Mouse (Mus musculus) limb, embryonic 11.5 days (tissue): ENCODE measurements at regions not wholly inside any gene's neighbourhood (a gene's known extent, or its start where the extent isn't known, plus 50 kb on each side); places are given as distances from the start of the nearest gene placed in this dataset.

Experiments
- ATAC-seq: fragments of 200-750 bp; cut with Nextera tagmentation; 2 replicates; pipeline ENCODE4 v1.8.0; 2017; ENCODE audit warnings: low read depth; ENCODE audit not compliant: insufficient number of reproducible peaks, low FRiP score, low TSS enrichment
- DNase-seq: peaks from one replicate; pipeline ENCODE4 v3.0.0-alpha.2; 2015; ENCODE audit warnings: low spot score
- H3K27ac ChIP-seq: fragments of 300-500 bp; sonication (generic); replicated peaks from 2 replicates; pipeline ENCODE4 v1.5.1; 2014; ENCODE audit warnings: low read depth, mild to moderate bottlenecking, low read length
- H3K27me3 ChIP-seq: fragments of 300-500 bp; sonication (generic); 2 replicates; pipeline ENCODE4 v1.6.1; 2014; ENCODE audit warnings: mild to moderate bottlenecking, low read length, mixed read lengths; ENCODE audit not compliant: control insufficient read depth, insufficient read depth
- H3K36me3 ChIP-seq: fragments of 300-500 bp; sonication (generic); 2 replicates; pipeline ENCODE4 v1.6.1; 2014; ENCODE audit warnings: mild to moderate bottlenecking, low read length, moderate library complexity, mixed read lengths; ENCODE audit not compliant: control insufficient read depth, insufficient read depth
- H3K4me1 ChIP-seq: fragments of 300-500 bp; sonication (generic); 2 replicates; pipeline ENCODE4 v1.6.1; 2014; ENCODE audit warnings: low read length, mixed read lengths; ENCODE audit not compliant: control insufficient read depth, insufficient read depth
- H3K4me2 ChIP-seq: fragments of 300-500 bp; sonication (generic); 2 replicates; pipeline ENCODE4 v1.6.1; 2014; ENCODE audit warnings: low read depth, mild to moderate bottlenecking, moderate library complexity; ENCODE audit not compliant: severe bottlenecking
- H3K4me3 ChIP-seq: fragments of 300-500 bp; sonication (generic); 2 replicates; pipeline ENCODE4 v1.5.1; 2014; ENCODE audit warnings: low read depth, low read length
- H3K9ac ChIP-seq: fragments of 300-500 bp; sonication (generic); 2 replicates; pipeline ENCODE4 v1.6.1; 2014; ENCODE audit warnings: mild to moderate bottlenecking, low read length
- H3K9me3 ChIP-seq: fragments of 300-500 bp; sonication (generic); 2 replicates; pipeline ENCODE4 v1.6.1; 2016; ENCODE audit warnings: low read length; ENCODE audit not compliant: control insufficient read depth
- WGBS: fragments of 180-500 bp; shearing (Covaris S2); extraction: QIAGEN DNeasy Blood & Tissue Kit; methylation state at CpG from one replicate; pipeline ENCODE4 v1.1.7; 2014; 5-methylcytosine and 5-hydroxymethylcytosine counted together

GRCm38 (mm10) chr15:59160931-59161920, 272.1 kb downstream of the Gm49356 start:
- no peaks in the 10 kb centered on the region for H3K27me3 ChIP-seq
- H3K9ac ChIP-seq = no peak overlapping the region
- H3K9me3 ChIP-seq = no peaks in the 10 kb centered on the region
- no peaks in the 10 kb centered on the region for H3K4me1 ChIP-seq
- WGBS = 97% methylated on average over 15 of the region's 17 CpGs
- no peak overlapping the region for H3K4me2 ChIP-seq
- no peak overlapping the region for H3K27ac ChIP-seq
- no peaks in the 10 kb centered on the region for H3K36me3 ChIP-seq
- no peak overlapping the region for H3K4me3 ChIP-seq
- DNase-seq (no peak), ATAC-seq (no peak)

- no peaks in the 10 kb centered on the region for H3K4me1 ChIP-seq
- no peaks in the 10 kb centered on the region for H3K36me3 ChIP-seq
- no peak for DNase-seq
- ATAC-seq = no peak
- H3K9ac ChIP-seq = no peak overlapping the region
- no peak overlapping the region for H3K27ac ChIP-seq
- no peak overlapping the region for H3K4me3 ChIP-seq
- no peak overlapping the region for H3K4me2 ChIP-seq
- 92% methylated on average over 8 of the region's 8 CpGs for WGBS
- no peaks in the 10 kb centered on the region for H3K9me3 ChIP-seq
- H3K27me3 ChIP-seq = no peaks in the 10 kb centered on the region
Measured at GRCm38 (mm10) chr15:59167937-59168659, 279.0 kb downstream of the Gm49356 start.

- Histone ChIP-seq H3K36me3 (no peaks in the 10 kb centered on the region), H3K4me3 (no peak overlapping the region), H3K4me2 (no peak overlapping the region), H3K27me3 (no peaks in the 10 kb centered on the region), H3K4me1 (no peaks in the 10 kb centered on the region), H3K27ac (no peak overlapping the region), H3K9ac (no peak overlapping the region), H3K9me3 (no peaks in the 10 kb centered on the region)
- ATAC-seq (no peak), DNase-seq (no peak)
- 88% methylated on average over 4 of the region's 4 CpGs for WGBS
Measured at GRCm38 (mm10) chr15:59168660-59169170, 279.6 kb downstream of the Gm49356 start.

- no peak overlapping the region for H3K4me2 ChIP-seq
- H3K27ac ChIP-seq = no peak overlapping the region
- H3K4me1 ChIP-seq = no peaks in the 10 kb centered on the region
- H3K36me3 ChIP-seq = no peaks in the 10 kb centered on the region
- WGBS = 94% methylated on average over 12 of the region's 12 CpGs
- H3K27me3 ChIP-seq = no peaks in the 10 kb centered on the region
- DNase-seq (no peak), ATAC-seq (no peak)
- H3K4me3 ChIP-seq = no peak overlapping the region
- no peak overlapping the region for H3K9ac ChIP-seq
- H3K9me3 ChIP-seq = no peaks in the 10 kb centered on the region
Measured at GRCm38 (mm10) chr15:59169237-59169797, 280.2 kb downstream of the Gm49356 start.

GRCm38 (mm10) chr15:59169831-59170230, 280.7 kb downstream of the Gm49356 start:
- no peak overlapping the region for H3K9ac ChIP-seq
- no peaks in the 10 kb centered on the region for H3K27me3 ChIP-seq
- ATAC-seq (no peak), DNase-seq (no peak)
- H3K36me3 ChIP-seq = no peaks in the 10 kb centered on the region
- H3K9me3 ChIP-seq = no peaks in the 10 kb centered on the region
- H3K4me1 ChIP-seq = no peaks in the 10 kb centered on the region
- no peak overlapping the region for H3K4me2 ChIP-seq
- no peak overlapping the region for H3K27ac ChIP-seq
- 89% methylated on average over 3 of the region's 3 CpGs for WGBS
- H3K4me3 ChIP-seq = no peak overlapping the region

- ATAC-seq (no peak), DNase-seq (no peak)
- no peaks in the 10 kb centered on the region for H3K4me1 ChIP-seq
- no peak overlapping the region for H3K4me3 ChIP-seq
- no peaks in the 10 kb centered on the region for H3K27me3 ChIP-seq
- WGBS = 48% methylated on average over 6 of the region's 6 CpGs
- H3K4me2 ChIP-seq = no peak overlapping the region
- H3K36me3 ChIP-seq = no peaks in the 10 kb centered on the region
- no peak overlapping the region for H3K27ac ChIP-seq
- no peak overlapping the region for H3K9ac ChIP-seq
- H3K9me3 ChIP-seq = no peaks in the 10 kb centered on the region
Measured at GRCm38 (mm10) chr15:59171120-59171519, 282.0 kb downstream of the Gm49356 start.

GRCm38 (mm10) chr15:59173452-59174245, 284.6 kb downstream of the Gm49356 start:
- Histone ChIP-seq H3K27me3 (no peaks in the 10 kb centered on the region), H3K27ac (no peak overlapping the region), H3K4me3 (no peak overlapping the region), H3K9me3 (no peaks in the 10 kb centered on the region), H3K9ac (no peak overlapping the region), H3K4me2 (no peak overlapping the region), H3K4me1 (no peaks in the 10 kb centered on the region), H3K36me3 (no peaks in the 10 kb centered on the region)
- ATAC-seq (no peak), DNase-seq (no peak)
- 89% methylated on average over 21 of the region's 21 CpGs for WGBS
